Mouse (Mus musculus) CH12.LX (cell line): ENCODE measurements around the gene Slc27a2. TPM values are rescaled to one million over a fixed set of nuclear protein-coding genes. Genes with fewer than 3 reads are reported as not detected.

Source experiments
- DNase-seq: peaks from one replicate; pipeline ENCODE4 v3.0.0-alpha.2; 2013; ENCODE audit errors: extremely low read depth
- H3K27ac ChIP-seq: 2 replicates; pipeline ENCODE4 v1.5.1; 2012; ENCODE audit warnings: low read depth, mild to moderate bottlenecking, control low read depth, moderate library complexity; ENCODE audit not compliant: insufficient read depth
- H3K27me3 ChIP-seq: replicated peaks from 2 replicates; pipeline ENCODE3; 2012; ENCODE audit warnings: inconsistent platforms
- H3K36me3 ChIP-seq, 2 experiments: replicated peaks in 1 of 2; 2 replicates each; pipeline versions ENCODE3 to v1.6.1; 2012; ENCODE audit warnings: inconsistent platforms in 1 of 2, low read length in 1 of 2, mild to moderate bottlenecking in 1 of 2, mixed read lengths in 1 of 2, moderate library complexity in 1 of 2; ENCODE audit not compliant: control insufficient read depth in 1 of 2, insufficient read depth in 1 of 2
- H3K4me1 ChIP-seq, 2 experiments: 2 replicates each; pipeline ENCODE4 v1.6.1; 2012; ENCODE audit warnings: inconsistent platforms in 1 of 2, moderate library complexity in 1 of 2; ENCODE audit not compliant: insufficient read depth in 2 of 2, control insufficient read depth in 1 of 2
- H3K4me2 ChIP-seq: 2 replicates; pipeline ENCODE4 v1.6.1; 2012; ENCODE audit warnings: low read depth, mild to moderate bottlenecking, control low read depth; ENCODE audit not compliant: poor library complexity, insufficient read depth, severe bottlenecking
- H3K4me3 ChIP-seq, 3 experiments: fragments of 150-350 bp in 1 of 3; sonication (generic) in 1 of 3; replicated peaks in 1 of 3; 2 replicates each; pipeline versions ENCODE3 to v1.5.1; 2011 to 2012; ENCODE audit warnings: low read depth in 2 of 3, low read length in 2 of 3, mild to moderate bottlenecking in 2 of 3, moderate library complexity in 2 of 3, control low read depth in 1 of 3, improper control_type of control experiment in 1 of 3, inconsistent platforms in 1 of 3, mixed read lengths in 1 of 3; ENCODE audit not compliant: poor library complexity in 1 of 3
- H3K79me2 ChIP-seq: replicated peaks from 2 replicates; pipeline ENCODE4 v1.6.1; 2012; ENCODE audit warnings: mild to moderate bottlenecking, moderate library complexity; ENCODE audit not compliant: control insufficient read depth, poor library complexity, insufficient read depth, severe bottlenecking; ENCODE audit errors: extremely low read depth
- H3K9ac ChIP-seq: 2 replicates; pipeline ENCODE4 v1.6.1; 2012; ENCODE audit warnings: low read depth, mild to moderate bottlenecking, control low read depth, moderate library complexity; ENCODE audit not compliant: insufficient read depth
- H3K9me3 ChIP-seq: replicated peaks from 2 replicates; pipeline ENCODE3; 2012; ENCODE audit warnings: low read length, inconsistent platforms, mixed read lengths
- CHD1 ChIP-seq: IDR thresholded peaks from 2 replicates; pipeline ENCODE4 v1.6.1; 2012; ENCODE audit warnings: low read depth, low read length, improper control_type of control experiment, inconsistent platforms
- CHD2 ChIP-seq: IDR thresholded peaks from 2 replicates; pipeline ENCODE4 v1.6.1; 2011; ENCODE audit warnings: low read length, improper control_type of control experiment
- CTCF ChIP-seq, 2 experiments: IDR thresholded peaks in 1 of 2; conservative IDR thresholded peaks in 1 of 2; 2 replicates each; pipeline ENCODE4 v1.5.1; 2011 to 2012; ENCODE audit warnings: low read depth in 2 of 2, low read length in 2 of 2, improper control_type of control experiment in 1 of 2, inconsistent platforms in 1 of 2, mild to moderate bottlenecking in 1 of 2, moderate library complexity in 1 of 2
- EP300 ChIP-seq: IDR thresholded peaks from 2 replicates; pipeline ENCODE4 v1.6.1; 2011; ENCODE audit warnings: low read length, improper control_type of control experiment
- GABPA ChIP-seq: IDR thresholded peaks from 2 replicates; pipeline ENCODE4 v1.6.1; 2012; ENCODE audit warnings: low read depth, low read length, improper control_type of control experiment, inconsistent platforms; ENCODE audit not compliant: insufficient replicate concordance
- HCFC1 ChIP-seq: IDR thresholded peaks from 2 replicates; pipeline ENCODE4 v1.6.1; 2012; ENCODE audit warnings: low read depth, mild to moderate bottlenecking, inconsistent platforms, low read length, improper control_type of control experiment
- IRF4 ChIP-seq: IDR thresholded peaks from 2 replicates; pipeline ENCODE4 v1.6.1; 2014; ENCODE audit warnings: low read depth, mild to moderate bottlenecking, inconsistent platforms, low read length, improper control_type of control experiment
- JUN ChIP-seq: IDR thresholded peaks from 2 replicates; pipeline ENCODE4 v1.6.1; 2011; ENCODE audit warnings: low read depth, mild to moderate bottlenecking, low read length, improper control_type of control experiment, moderate library complexity; ENCODE audit not compliant: insufficient read depth
- JUND ChIP-seq: conservative IDR thresholded peaks from 2 replicates; pipeline ENCODE4 v1.6.1; 2011; ENCODE audit warnings: low read depth, low read length, improper control_type of control experiment
- KAT2A ChIP-seq: IDR thresholded peaks from 2 replicates; pipeline ENCODE4 v1.6.1; 2012; ENCODE audit warnings: low read length, improper control_type of control experiment, inconsistent platforms; ENCODE audit not compliant: insufficient replicate concordance
- MAFK ChIP-seq: IDR thresholded peaks from 2 replicates; pipeline ENCODE4 v1.6.1; 2011; ENCODE audit warnings: low read length, improper control_type of control experiment; ENCODE audit not compliant: insufficient replicate concordance
- MAZ ChIP-seq: IDR thresholded peaks from 2 replicates; pipeline ENCODE4 v1.6.1; 2012; ENCODE audit warnings: low read depth, mild to moderate bottlenecking, inconsistent platforms, low read length, improper control_type of control experiment, moderate library complexity
- MYC ChIP-seq: IDR thresholded peaks from 2 replicates; pipeline ENCODE4 v1.6.1; 2011; ENCODE audit warnings: low read depth, mild to moderate bottlenecking, improper control_type of control experiment, low read length
- NRF1 ChIP-seq: IDR thresholded peaks from 2 replicates; pipeline ENCODE4 v1.6.1; 2014; ENCODE audit warnings: low read depth, mild to moderate bottlenecking, inconsistent platforms, low read length, improper control_type of control experiment, moderate library complexity
- PAX5 ChIP-seq: IDR thresholded peaks from 2 replicates; pipeline ENCODE4 v1.6.1; 2012; ENCODE audit warnings: low read length, inconsistent platforms, mixed read lengths
- RAD21 ChIP-seq: IDR thresholded peaks from 2 replicates; pipeline ENCODE4 v1.6.1; 2011; ENCODE audit warnings: low read depth, mild to moderate bottlenecking, low read length, improper control_type of control experiment, moderate library complexity
- RCOR1 ChIP-seq: conservative IDR thresholded peaks from 2 replicates; pipeline ENCODE4 v1.6.1; 2012; ENCODE audit warnings: low read depth, mild to moderate bottlenecking, inconsistent platforms, low read length, improper control_type of control experiment
- SMC3 ChIP-seq: IDR thresholded peaks from 2 replicates; pipeline ENCODE4 v1.6.1; 2011; ENCODE audit warnings: low read depth, low read length, improper control_type of control experiment
- TCF12 ChIP-seq: IDR thresholded peaks from 2 replicates; pipeline ENCODE4 v1.6.1; 2014; ENCODE audit warnings: low read depth, mild to moderate bottlenecking, inconsistent platforms, low read length, improper control_type of control experiment
- UBTF ChIP-seq: IDR thresholded peaks from 2 replicates; pipeline ENCODE4 v1.6.1; 2012; ENCODE audit warnings: low read depth, mild to moderate bottlenecking, inconsistent platforms, low read length, improper control_type of control experiment, moderate library complexity
- USF2 ChIP-seq: conservative IDR thresholded peaks from 2 replicates; pipeline ENCODE4 v1.6.1; 2011; ENCODE audit warnings: low read depth, low read length, improper control_type of control experiment
- ZC3H11A ChIP-seq: IDR thresholded peaks from 2 replicates; pipeline ENCODE4 v1.6.1; 2012; ENCODE audit warnings: low read depth, mild to moderate bottlenecking, inconsistent platforms, low read length, improper control_type of control experiment
- ZKSCAN1 ChIP-seq: IDR thresholded peaks from 2 replicates; pipeline ENCODE4 v1.6.1; 2012; ENCODE audit warnings: low read depth, inconsistent platforms, low read length, improper control_type of control experiment, borderline replicate concordance
- ZNF384 ChIP-seq: IDR thresholded peaks from 2 replicates; pipeline ENCODE4 v1.6.1; 2012; ENCODE audit warnings: low read depth, low read length, improper control_type of control experiment, inconsistent platforms
- dilution Hi-C: fragments of 300-500 bp; cut with MboI; formaldehyde crosslinking; loops from 2 replicates; pipeline ENCODE4 v1.14.3; 2020; ENCODE audit warnings: low sequenced_read_pairs; ENCODE audit not compliant: extremely low pct_unique_long_range_greater_than_20kb, extremely low pct_ligation_motif_present
- in situ Hi-C: fragments of 300-500 bp; cut with MboI; formaldehyde crosslinking; loops from 3 replicates; pipeline ENCODE4 v1.14.3; 2019; ENCODE audit warnings: low sequenced_read_pairs, low pct_ligation_motif_present, low pct_unique_long_range_greater_than_20kb, mixed read lengths
- polyA plus RNA-seq: library from polyadenylated mRNA; unstranded; fragments of >175 nt; gene quantifications from 2 replicates; pipeline ENCODE4 v1.2.1, GENCODE M21; 2012; ENCODE audit warnings: low read depth; ENCODE audit not compliant: insufficient read length
- total RNA-seq, 2 experiments: library from RNA; depleted of rRNA; stranded (reverse); fragments of 300-350 nt in 1 of 2; fragments of >200 nt in 1 of 2; gene quantifications; 2 replicates each; pipeline ENCODE4 v1.2.3; 2012 to 2014

Slc27a2 gene
- total and polyA plus RNA-seq, 3 experiments: not detected

DNA sequence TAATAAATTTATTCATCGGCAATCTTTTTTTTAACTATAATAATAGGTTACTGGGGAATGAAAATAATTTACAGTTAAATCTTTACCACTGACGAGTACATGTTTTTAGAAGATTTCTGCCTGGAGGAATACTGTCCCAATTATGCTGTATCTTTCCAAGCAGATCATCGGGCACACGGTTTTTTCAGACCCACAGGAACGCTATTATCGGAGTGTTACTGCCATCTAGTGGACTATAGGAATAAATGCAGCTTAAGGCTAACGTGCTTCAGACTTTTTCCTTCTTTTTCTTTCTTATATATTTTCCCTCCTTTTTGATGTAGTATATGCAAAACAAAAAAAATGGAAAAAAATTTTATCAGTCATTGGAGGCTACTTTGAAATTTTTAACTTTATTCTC, 31.4 kb upstream of the Slc27a2 start:
- peak; percentile 60 for DNase-seq
- H3K4me1 ChIP-seq: peaks cover under 1 to 5% of the 10 kb centered on the region in 2 experiments; a peak in 3 of 4 replicates
- no peak overlapping the region for H3K4me3 ChIP-seq
- dilution Hi-C loops (no loop called here), in situ Hi-C loops (no loop called here)
- no peaks in the 10 kb centered on the region for H3K27me3 ChIP-seq
- no peaks in the 10 kb centered on the region for H3K36me3 ChIP-seq
- no peak for TF ChIP-seq ZKSCAN1
- TF ChIP-seq CTCF (conservative IDR thresholded peaks at IDR 0.05 in 1 of 2, IDR thresholded peaks at IDR 0.05 in 1 of 2; ENCODE audit: low read depth in 2 of 2, low read length in 2 of 2): peak; percentile 59 to 90
- peak; percentile 80 for TF ChIP-seq SMC3
- TF ChIP-seq KAT2A: no peak
- TF ChIP-seq MYC: 0 out of 2 replicates have a peak, but pooled peaks have one; percentile 18
- TF ChIP-seq USF2: no peak
- TF ChIP-seq RAD21: peak; percentile 99
- TF ChIP-seq ZNF384: peak; percentile 92
- TF ChIP-seq JUND: peak; percentile 44; the same call in 1 of the 2 replicates
- TF ChIP-seq ZC3H11A: peak; percentile 40
- TF ChIP-seq, all 38 proteins: peak for 7
- no peak overlapping the region for H3K9ac ChIP-seq
- H3K9me3 ChIP-seq: no peaks in the 10 kb centered on the region
- H3K79me2 ChIP-seq: no peaks in the 10 kb centered on the region
- H3K27ac ChIP-seq: no peak overlapping the region
- no peak overlapping the region for H3K4me2 ChIP-seq

DNA sequence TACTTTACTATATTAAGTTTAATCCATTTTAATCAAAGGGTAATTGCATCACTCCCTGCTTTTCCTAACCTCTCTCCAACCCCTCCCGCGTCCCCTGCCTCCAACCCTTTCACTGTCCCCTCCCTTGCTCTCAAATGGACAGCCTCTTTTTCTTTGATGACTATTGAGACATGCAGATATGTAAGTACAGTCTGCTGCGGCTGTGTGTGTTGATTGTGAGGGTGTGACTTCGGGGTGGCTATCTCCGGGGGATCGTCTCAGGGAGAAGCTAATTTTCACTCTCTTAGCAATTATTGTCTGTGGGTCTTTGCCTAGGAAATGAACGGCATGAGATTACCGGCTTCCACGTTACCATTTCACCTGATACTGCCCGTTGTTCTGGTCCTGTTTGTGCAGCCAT, 30.7 kb upstream of the Slc27a2 start:
- no peaks in the 10 kb centered on the region for H3K79me2 ChIP-seq
- no peak overlapping the region for H3K4me3 ChIP-seq
- TF ChIP-seq IRF4 (no peak), NRF1 (no peak), JUN (no peak), USF2 (no peak), GABPA (no peak), RCOR1 (no peak), HCFC1 (no peak), MAFK (no peak), PAX5 (no peak), TCF12 (no peak), CHD2 (no peak), UBTF (no peak), EP300 (no peak), MAZ (no peak), MYC (no peak), CHD1 (no peak), ZC3H11A (no peak)
- no peaks in the 10 kb centered on the region for H3K27me3 ChIP-seq
- no peak overlapping the region for H3K27ac ChIP-seq
- no peak for DNase-seq
- dilution Hi-C loops (no loop called here), in situ Hi-C loops (no loop called here)
- H3K36me3 ChIP-seq: no peaks in the 10 kb centered on the region
- no peaks in the 10 kb centered on the region for H3K9me3 ChIP-seq
- no peak overlapping the region for H3K9ac ChIP-seq
- no peak overlapping the region for H3K4me2 ChIP-seq
- peaks cover 0 to 5% of the 10 kb centered on the region in 2 experiments; a peak in 2 of 4 replicates for H3K4me1 ChIP-seq
